Mouse (Mus musculus): ENCODE measurements at regions not wholly inside any gene's neighbourhood (a gene's known extent, or its start where the extent isn't known, plus 50 kb on each side); places are given as distances from the start of the nearest gene placed in this dataset.

DNA sequence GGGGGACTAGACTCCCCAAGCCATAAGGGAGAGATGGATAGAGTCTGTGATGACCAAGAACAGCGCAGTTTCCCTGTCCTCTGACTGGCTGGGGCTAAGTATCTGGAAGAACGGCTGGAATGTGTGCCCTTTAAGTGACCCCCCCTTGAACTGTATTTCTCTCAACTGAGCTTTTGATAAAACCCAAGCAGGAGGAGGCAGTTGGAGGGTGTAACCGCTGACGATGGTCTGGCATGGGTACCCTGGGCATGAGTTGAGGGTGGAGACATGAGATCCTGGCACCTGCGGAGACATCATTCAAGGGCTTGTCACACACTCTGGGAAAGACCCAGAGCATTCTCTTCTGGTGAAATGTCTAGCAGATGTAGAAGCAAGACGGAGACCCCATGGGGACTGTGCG, 83.5 kb downstream of the Zfp36l2 start:
- TF ChIP-seq CTCF (IDR thresholded peaks at IDR 0.05; ENCODE audit: borderline replicate concordance, insufficient read depth, low read length) (no peak), POLR2A (IDR thresholded peaks at IDR 0.05; ENCODE audit: low read depth, low read length) (no peak)

Data from embryonic fibroblast, embryonic 13.5 days (primary cell).